Mouse (Mus musculus) hindbrain, embryonic 14.5 days (tissue): ENCODE data around the gene Acan. TPM values are rescaled to one million over a fixed set of nuclear protein-coding genes. Genes with fewer than 3 reads are reported as not detected.

Experiments used
- ATAC-seq: fragments of 200-750 bp; cut with Nextera tagmentation; 2 replicates; pipeline ENCODE4 v1.8.0; 2017; ENCODE audit warnings: moderate number of reproducible peaks, mild to moderate bottlenecking, moderate TSS enrichment, moderate library complexity; ENCODE audit not compliant: low FRiP score
- DNase-seq: peaks from one replicate; pipeline ENCODE4 v3.0.0-alpha.2; 2015; ENCODE audit warnings: low spot score
- H3K27ac ChIP-seq: fragments of 300-500 bp; sonication (generic); 2 replicates; pipeline ENCODE4 v1.5.1; 2014; ENCODE audit warnings: mild to moderate bottlenecking, moderate library complexity
- H3K27me3 ChIP-seq: fragments of 300-500 bp; sonication (generic); 2 replicates; pipeline ENCODE4 v1.6.1; 2014; ENCODE audit warnings: mild to moderate bottlenecking, low read length, mixed read lengths; ENCODE audit not compliant: control insufficient read depth, insufficient read depth
- H3K36me3 ChIP-seq: fragments of 300-500 bp; sonication (generic); replicated peaks from 2 replicates; pipeline ENCODE4 v1.6.1; 2014; ENCODE audit not compliant: control insufficient read depth, insufficient read depth
- H3K4me1 ChIP-seq: fragments of 300-500 bp; sonication (generic); replicated peaks from 2 replicates; pipeline ENCODE4 v1.6.1; 2014; ENCODE audit warnings: antibody characterized with exemption, low read length, mixed read lengths; ENCODE audit not compliant: control insufficient read depth, insufficient read depth
- H3K4me2 ChIP-seq: fragments of 300-500 bp; sonication (generic); replicated peaks from 2 replicates; pipeline ENCODE4 v1.6.1; 2014; ENCODE audit warnings: mild to moderate bottlenecking, moderate library complexity
- H3K4me3 ChIP-seq: fragments of 300-500 bp; sonication (generic); replicated peaks from 2 replicates; pipeline ENCODE4 v1.5.1; 2014; ENCODE audit warnings: mild to moderate bottlenecking, low read length
- H3K9ac ChIP-seq: fragments of 300-500 bp; sonication (generic); 2 replicates; pipeline ENCODE4 v1.6.1; 2014
- H3K9me3 ChIP-seq: fragments of 300-500 bp; sonication (generic); 2 replicates; pipeline ENCODE4 v1.6.1; 2016; ENCODE audit warnings: low read length; ENCODE audit not compliant: control insufficient read depth
- WGBS: fragments of 180-500 bp; shearing (Covaris S2); extraction: QIAGEN DNeasy Blood & Tissue Kit; methylation state at CpG from one replicate; pipeline ENCODE4 v1.1.7; 2014; 5-methylcytosine and 5-hydroxymethylcytosine counted together
- polyA plus RNA-seq: library from polyadenylated mRNA; unstranded; fragments of >200 nt; fragmentation: Nextera tagmentation; extraction: Ambion mirVana; gene quantifications from 2 replicates; pipeline ENCODE4 v1.2.1, GENCODE M21; 2014

Gene Acan
- polyA plus RNA-seq, 1 experiment from 2014 or later: 0.09 TPM

DNA sequence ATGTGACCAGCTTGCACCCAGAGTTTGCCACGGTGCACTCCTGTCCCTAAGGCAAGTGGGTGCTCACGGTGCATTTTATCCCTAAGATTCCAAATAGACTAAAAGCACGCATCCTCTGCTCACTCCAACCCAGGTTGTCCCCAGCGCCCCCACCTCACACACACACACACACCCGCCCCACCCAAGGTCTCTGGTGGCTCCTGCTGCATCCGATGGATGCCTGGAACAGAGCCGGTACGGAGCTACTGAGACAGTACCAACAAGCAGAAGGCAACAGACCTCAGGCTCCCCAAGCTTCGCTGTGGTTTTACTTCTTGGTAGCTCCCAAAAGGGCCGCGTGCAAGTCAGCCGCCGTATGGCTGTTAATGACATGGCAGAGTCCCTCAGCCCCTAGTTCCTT is 77.1 kb downstream of the Acan start:
- WGBS: 16% methylated on average over 13 of the region's 13 CpGs
- no peak for DNase-seq

DNA sequence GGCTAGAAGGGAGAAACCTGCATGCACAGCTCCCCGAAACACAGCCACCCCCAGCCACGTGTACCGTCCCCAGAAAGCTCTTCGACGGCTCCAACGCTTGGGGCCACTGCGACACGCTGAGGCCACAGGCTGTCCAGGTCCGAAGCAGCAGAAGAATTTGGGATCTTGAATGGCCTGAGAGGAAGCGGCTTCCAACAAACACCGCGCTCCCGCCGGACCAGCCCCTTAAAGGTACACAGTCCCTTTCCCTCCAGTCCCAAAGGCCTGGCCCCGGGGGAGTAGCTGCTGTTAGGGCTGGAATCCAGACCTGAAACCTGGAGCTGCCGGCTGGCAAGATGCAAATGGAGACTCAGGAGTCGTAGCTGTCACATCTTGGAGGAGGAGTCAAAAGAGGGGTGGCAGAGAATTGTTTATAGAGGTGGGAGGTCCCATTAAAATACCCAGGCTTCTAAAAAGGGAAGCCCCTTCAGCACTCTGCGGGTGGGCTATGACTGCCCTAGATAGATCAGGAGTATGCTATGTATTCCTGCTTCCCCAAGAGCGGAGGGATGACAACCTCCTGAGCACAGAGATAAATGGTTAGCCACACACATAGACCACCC is 77.7 kb downstream of the Acan start, which contains the start of gene Hapln3:
Gene Hapln3 (minus strand): TSS at position 176 of the 602 bp plus-strand sequence.
- H3K9me3 ChIP-seq: no peaks in the 10 kb centered on the region
- H3K4me3 ChIP-seq: peak within 1 kb of the TSS; percentile 13
- peak within 1 kb of the TSS; percentile 46 for H3K4me2 ChIP-seq
- no peak within 1 kb of the TSS for H3K27ac ChIP-seq
- H3K9ac ChIP-seq: no peak within 1 kb of the TSS
- H3K4me1 ChIP-seq: peaks cover 4% of the 10 kb centered on the region; the same call in 1 of the 2 replicates
- WGBS: 5% methylated on average over 19 of the region's 19 CpGs
- H3K36me3 ChIP-seq: no peaks in the 10 kb centered on the region
- DNase-seq (peak; percentile 50), ATAC-seq (no peak)
- H3K27me3 ChIP-seq: peaks cover 18% of the 10 kb centered on the region; the same call in 1 of the 2 replicates

More for the DNA sequence above, 77.1 kb downstream of the Acan start:
- no peak overlapping the region for H3K9ac ChIP-seq
- no peaks in the 10 kb centered on the region for H3K36me3 ChIP-seq
- H3K9me3 ChIP-seq: no peaks in the 10 kb centered on the region
- H3K27ac ChIP-seq: no peak overlapping the region
- H3K27me3 ChIP-seq: peaks cover 18% of the 10 kb centered on the region; the same call in 1 of the 2 replicates
- ATAC-seq: peak; percentile 51; the same call in 1 of the 2 replicates
- peak overlapping the region; percentile 13 for H3K4me3 ChIP-seq
- H3K4me1 ChIP-seq: peaks cover 4% of the 10 kb centered on the region; the same call in 1 of the 2 replicates
- peak overlapping the region; percentile 46 for H3K4me2 ChIP-seq

DNA sequence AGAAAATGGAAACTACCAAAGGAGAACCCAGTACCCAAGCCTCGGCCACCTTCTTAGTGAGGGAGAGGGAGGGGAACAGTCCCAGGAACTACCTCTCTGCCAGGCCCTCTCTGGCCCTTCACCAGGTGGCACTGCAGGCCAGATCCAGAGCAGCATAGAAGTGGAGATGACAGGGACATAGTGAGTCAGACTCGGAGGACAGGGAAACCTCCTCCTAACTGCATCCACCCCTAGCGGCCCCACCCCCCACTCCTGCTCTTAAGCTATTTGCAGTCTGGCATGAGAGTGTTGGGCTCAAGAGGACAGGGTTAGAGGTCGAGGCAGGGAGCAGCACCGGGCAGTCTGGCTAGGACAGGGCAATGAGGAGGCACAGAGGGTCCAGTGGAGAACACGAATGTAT is 80.1 kb downstream of the Acan start:
- DNase-seq (no peak), ATAC-seq (no peak)
- 33% methylated on average over 6 of the region's 6 CpGs for WGBS
- Histone ChIP-seq H3K9ac (no peak overlapping the region), H3K9me3 (no peaks in the 10 kb centered on the region), H3K4me3 (no peak overlapping the region), H3K27me3 (peaks cover 18% of the 10 kb centered on the region; the same call in 1 of the 2 replicates), H3K4me2 (no peak overlapping the region), H3K36me3 (no peaks in the 10 kb centered on the region), H3K27ac (no peak overlapping the region), H3K4me1 (peaks cover 4% of the 10 kb centered on the region; the same call in 1 of the 2 replicates)

DNA sequence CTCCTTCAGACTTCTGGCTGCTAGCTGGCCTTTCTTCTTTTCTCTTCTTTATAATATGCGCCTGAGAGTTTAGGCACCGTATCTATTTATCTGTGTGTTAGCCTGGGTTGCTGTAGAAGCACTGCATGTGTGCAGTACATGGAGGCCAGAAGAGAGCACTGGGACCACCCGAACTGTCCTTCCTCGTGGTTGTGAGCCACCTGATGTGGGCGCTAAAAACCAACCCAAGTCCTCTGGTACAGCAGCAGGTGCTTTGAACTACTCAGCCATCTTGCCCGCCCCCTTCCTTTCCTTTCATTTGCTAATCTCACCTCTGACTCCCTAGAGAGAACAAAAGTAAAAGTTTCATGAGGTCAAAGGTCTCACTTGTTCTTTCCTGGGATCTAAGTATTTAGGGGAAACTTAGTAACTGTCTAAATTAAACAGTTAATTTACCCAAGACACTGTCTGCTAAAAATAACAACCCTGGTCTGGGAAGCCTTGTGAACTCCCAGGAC is 86.1 kb downstream of the Acan start:
- no peaks in the 10 kb centered on the region for H3K27me3 ChIP-seq
- 53% methylated on average over 6 of the region's 6 CpGs for WGBS
- H3K36me3 ChIP-seq: no peaks in the 10 kb centered on the region
- ATAC-seq (no peak), DNase-seq (no peak)
- no peaks in the 10 kb centered on the region for H3K9me3 ChIP-seq
- H3K4me2 ChIP-seq: no peak overlapping the region
- no peak overlapping the region for H3K4me3 ChIP-seq
- H3K9ac ChIP-seq: no peak overlapping the region
- no peaks in the 10 kb centered on the region for H3K4me1 ChIP-seq
- H3K27ac ChIP-seq: no peak overlapping the region

DNA sequence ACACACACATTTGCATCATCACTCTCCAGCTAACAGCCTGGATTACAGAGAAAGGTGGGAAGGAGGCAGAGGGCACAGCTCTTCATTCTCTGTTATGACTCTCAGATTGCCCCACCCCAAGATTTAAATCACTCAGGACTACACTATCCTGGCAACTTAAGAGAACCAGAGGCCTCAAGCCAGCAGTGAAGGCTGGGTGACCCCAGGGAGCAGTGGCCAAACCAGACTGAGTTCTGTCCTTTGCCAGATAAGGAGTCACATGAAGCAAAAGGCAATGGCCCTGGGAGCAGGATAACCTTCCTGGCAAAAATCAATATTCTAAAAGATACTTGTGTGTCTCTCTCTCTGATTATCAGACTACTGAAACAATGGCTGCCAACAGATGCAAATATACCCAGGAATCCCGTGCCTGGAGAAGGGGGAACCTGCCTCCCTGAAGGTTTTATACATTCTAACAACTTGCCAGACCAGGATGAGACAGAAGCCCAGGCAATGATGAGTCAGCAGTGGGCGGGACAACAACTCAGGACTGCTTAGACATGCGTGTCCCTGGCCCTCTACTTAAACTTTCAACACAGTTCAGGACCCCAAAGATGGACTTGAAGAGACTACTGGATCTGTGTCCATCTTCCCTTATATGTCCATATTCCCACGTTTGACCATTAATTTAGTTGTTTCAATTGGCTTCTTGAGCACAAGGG is 86.8 kb downstream of the Acan start:
- Histone ChIP-seq H3K27ac (no peak overlapping the region), H3K9me3 (no peaks in the 10 kb centered on the region), H3K4me2 (no peak overlapping the region), H3K27me3 (no peaks in the 10 kb centered on the region), H3K4me1 (no peaks in the 10 kb centered on the region), H3K36me3 (0 out of 2 replicates have a peak, but pooled peaks cover 2% of the 10 kb centered on the region), H3K9ac (no peak overlapping the region), H3K4me3 (no peak overlapping the region)
- WGBS: 55% methylated on average over 4 of the region's 4 CpGs
- ATAC-seq: no peak
- DNase-seq: no peak

DNA sequence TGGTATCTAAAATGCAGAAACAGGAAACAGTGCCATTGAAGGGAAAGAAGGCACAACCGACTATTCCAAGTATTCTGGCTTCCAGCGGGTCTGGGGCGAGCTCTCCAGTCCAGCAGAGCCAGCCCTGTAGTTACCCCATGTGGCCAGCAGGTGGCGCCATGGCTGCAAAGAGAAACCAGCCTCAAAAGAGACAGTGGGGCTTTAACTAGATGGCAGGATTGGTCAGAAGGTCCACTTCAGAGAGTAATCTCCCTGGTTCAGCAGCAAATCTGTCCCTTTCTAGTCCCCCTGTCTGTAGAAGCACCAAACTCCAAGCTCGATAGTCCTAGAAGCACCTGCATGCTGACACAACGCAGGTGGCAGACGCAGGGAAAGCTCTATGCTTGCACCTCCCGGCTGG is 87.6 kb downstream of the Acan start:
- ATAC-seq (peak; percentile 61; the same call in 1 of the 2 replicates), DNase-seq (peak; percentile 93)
- H3K9ac ChIP-seq: no peak overlapping the region
- no peak overlapping the region for H3K27ac ChIP-seq
- 38% methylated on average over 8 of the region's 8 CpGs for WGBS
- H3K4me1 ChIP-seq: no peaks in the 10 kb centered on the region
- no peak overlapping the region for H3K4me2 ChIP-seq
- no peaks in the 10 kb centered on the region for H3K27me3 ChIP-seq
- H3K4me3 ChIP-seq: no peak overlapping the region
- H3K9me3 ChIP-seq: no peaks in the 10 kb centered on the region
- H3K36me3 ChIP-seq: 0 out of 2 replicates have a peak, but pooled peaks cover 5% of the 10 kb centered on the region

DNA sequence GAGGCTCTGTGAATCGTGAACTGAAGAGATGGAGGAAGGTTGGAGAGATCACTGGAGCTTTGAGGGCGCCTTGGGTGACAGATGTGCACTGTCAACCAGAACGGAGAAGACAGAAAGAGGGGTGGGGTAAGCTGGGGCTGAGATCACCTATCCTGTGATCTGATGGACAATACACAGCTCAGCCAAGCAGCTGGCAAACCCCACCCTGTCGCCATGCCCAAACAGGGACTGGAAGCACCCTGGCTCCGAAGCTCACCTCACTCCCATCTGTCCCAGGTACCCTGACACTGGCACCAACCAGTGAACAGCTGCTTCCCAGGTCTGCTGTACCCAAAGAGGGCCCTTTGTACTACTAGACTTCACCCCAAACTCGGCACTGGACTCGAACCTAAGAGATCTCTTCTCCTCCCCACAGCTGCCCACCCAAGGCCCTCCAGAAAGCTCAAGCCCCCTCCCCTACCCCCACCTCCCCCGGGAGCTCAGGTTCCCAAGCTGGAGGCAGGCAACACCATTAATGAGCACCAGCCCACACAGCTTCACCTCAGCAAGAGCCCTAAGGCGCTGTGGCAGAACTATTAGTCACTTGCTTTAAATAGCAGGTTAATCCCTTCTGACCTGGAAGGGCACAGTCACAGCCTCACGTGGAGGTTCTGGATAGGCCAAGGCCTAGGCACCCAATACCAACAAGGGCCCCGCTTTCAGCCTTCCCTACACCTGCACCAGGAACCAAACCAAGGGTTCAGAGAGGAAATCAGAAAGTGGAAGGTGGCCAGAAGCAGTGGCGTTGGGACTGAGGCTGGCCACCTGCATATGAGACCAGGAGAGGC is 93.9 kb downstream of the Acan start:
- Histone ChIP-seq H3K9me3 (no peaks in the 10 kb centered on the region), H3K4me1 (peaks cover 14% of the 10 kb centered on the region), H3K4me3 (peak overlapping the region; percentile 41; the same call in 1 of the 2 replicates), H3K4me2 (peak overlapping the region; percentile 66), H3K27me3 (peaks cover 9% of the 10 kb centered on the region; the same call in 1 of the 2 replicates), H3K27ac (no peak overlapping the region), H3K36me3 (0 out of 2 replicates have a peak, but pooled peaks cover 5% of the 10 kb centered on the region), H3K9ac (no peak overlapping the region; the same call in 1 of the 2 replicates)
- ATAC-seq (no peak), DNase-seq (no peak)
- whole genome bisulfite sequencing: 60% methylated on average over 12 of the region's 12 CpGs

DNA sequence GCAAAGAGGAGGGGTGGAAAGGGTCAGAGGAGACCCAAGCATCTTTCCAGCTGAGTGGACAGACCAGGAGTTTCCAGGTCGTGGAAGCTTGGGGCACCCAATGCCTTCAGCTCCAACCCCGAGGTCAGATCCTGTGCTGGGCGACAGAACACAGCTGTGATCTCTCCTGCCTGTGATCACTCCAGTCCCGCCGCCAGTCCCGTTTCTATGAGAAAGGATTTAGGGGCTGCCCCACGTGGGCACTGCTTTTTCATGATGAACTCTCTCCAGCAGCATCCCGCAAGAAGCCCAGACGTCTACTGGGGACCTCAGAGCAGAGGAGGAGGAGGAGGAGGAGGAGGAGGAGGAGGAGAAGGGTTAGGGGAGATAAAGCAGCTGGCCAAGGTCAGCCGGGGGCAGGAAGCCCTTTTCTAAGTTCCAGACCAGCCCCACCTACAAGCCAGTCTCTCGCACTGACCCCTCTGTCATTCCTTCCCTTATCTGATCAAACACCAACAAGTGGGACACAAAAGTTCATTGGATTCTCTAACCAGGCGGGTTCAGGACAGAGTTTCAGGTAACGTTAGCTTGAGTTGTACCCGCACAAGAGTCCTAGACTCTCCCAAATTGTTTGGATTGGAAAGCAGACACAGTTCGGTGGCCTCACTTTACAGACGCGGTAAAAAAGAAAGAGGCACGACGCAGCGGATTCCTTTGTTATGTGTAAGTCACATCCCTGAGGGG is 94.8 kb downstream of the Acan start:
- peaks cover 9% of the 10 kb centered on the region; the same call in 1 of the 2 replicates for H3K27me3 ChIP-seq
- H3K36me3 ChIP-seq: 0 out of 2 replicates have a peak, but pooled peaks cover 5% of the 10 kb centered on the region
- H3K4me2 ChIP-seq: peak overlapping the region; percentile 66
- peak overlapping the region; percentile 41 for H3K4me3 ChIP-seq
- H3K27ac ChIP-seq: no peak overlapping the region
- peaks cover 14% of the 10 kb centered on the region for H3K4me1 ChIP-seq
- 0 out of 2 replicates have a peak, but pooled peaks have one; percentile 9 for ATAC-seq
- under 1% methylated on average over 20 of the region's 20 CpGs for WGBS
- DNase-seq: no peak
- H3K9me3 ChIP-seq: no peaks in the 10 kb centered on the region
- H3K9ac ChIP-seq: peak overlapping the region; percentile 32
